Mouse (Mus musculus): Measurements from ENCODE around the gene Syk. TPM values are rescaled to one million over a fixed set of nuclear protein-coding genes. Genes with fewer than 3 reads are reported as not detected.

The Syk gene
- polyA plus RNA-seq, 1 experiment from 2014 or later, result 2.9 TPM

Other genes with a start within 250 kb of the Syk start
- 0.46 and 0.47 TPM in 2 replicates for gene Diras2, start 51.9 kb upstream of the Syk start, polyA plus RNA-seq (2015; fragmentation: Nextera tagmentation; extraction: Ambion mirVana)